In genomic region chr1:104848256-104848919, GRCm38 (mm10) we compare ENCODE assay signal across 18 mouse cellular contexts.
DNase-seq lines count a peak whose midpoint lies in the region; ATAC-seq lines count a peak whose summit lies in the region.
"Had no signal": no experiment of that assay in that cellular context is flagged by ENCODE, and none has a peak within 500 bp of the region (broad histone marks: within the 10 kb centered on the region; RNA-seq: fewer than 3 reads in every experiment).

No protein-coding gene starts in this region.

- H3K36me3 ChIP-seq in neural tube, embryonic 12.5 days = no peaks in the 10 kb centered on the region
- H3K36me3 ChIP-seq in neural tube, embryonic 15.5 days = no peaks in the 10 kb centered on the region
- H3K36me3 ChIP-seq in kidney, embryonic 15.5 days = no peaks in the 10 kb centered on the region
- H3K36me3 ChIP-seq: embryonic facial prominence, embryonic 12.5 days; G1E; heart, embryonic 13.5 days; limb, embryonic 15.5 days had no signal

- H3K4me3 ChIP-seq in neural tube, embryonic 12.5 days = no peak overlapping the region
- no peak overlapping the region for H3K4me3 ChIP-seq in neural tube, embryonic 15.5 days (replicated peaks)
- no peak overlapping the region for H3K4me3 ChIP-seq in kidney, embryonic 15.5 days (replicated peaks)
- H3K4me3 ChIP-seq: embryonic facial prominence, embryonic 12.5 days; heart, embryonic 13.5 days; limb, embryonic 15.5 days had no signal

- no peaks in the 10 kb centered on the region for H3K27me3 ChIP-seq in neural tube, embryonic 12.5 days (replicated peaks)
- no peaks in the 10 kb centered on the region for H3K27me3 ChIP-seq in neural tube, embryonic 15.5 days (replicated peaks)
- no peaks in the 10 kb centered on the region for H3K27me3 ChIP-seq in kidney, embryonic 15.5 days
- H3K27me3 ChIP-seq: embryonic facial prominence, embryonic 12.5 days; heart, embryonic 13.5 days; limb, embryonic 15.5 days had no signal

- WGBS in neural tube, embryonic 12.5 days = 25% methylated on average over 2 of the region's 2 CpGs
- WGBS in neural tube, embryonic 15.5 days = 22% methylated on average over 2 of the region's 2 CpGs
- WGBS in kidney, embryonic 15.5 days = 72% methylated on average over 2 of the region's 2 CpGs

- H3K4me1 ChIP-seq in neural tube, embryonic 12.5 days = no peaks in the 10 kb centered on the region
- no peaks in the 10 kb centered on the region for H3K4me1 ChIP-seq in neural tube, embryonic 15.5 days
- no peaks in the 10 kb centered on the region for H3K4me1 ChIP-seq in kidney, embryonic 15.5 days
- H3K4me1 ChIP-seq: embryonic facial prominence, embryonic 12.5 days; heart, embryonic 13.5 days; limb, embryonic 15.5 days had no signal

- no peak overlapping the region for H3K27ac ChIP-seq in neural tube, embryonic 12.5 days
- H3K27ac ChIP-seq in neural tube, embryonic 15.5 days (replicated peaks) = no peak overlapping the region
- no peak overlapping the region for H3K27ac ChIP-seq in kidney, embryonic 15.5 days
- H3K27ac ChIP-seq: embryonic facial prominence, embryonic 12.5 days; heart, embryonic 13.5 days; limb, embryonic 15.5 days had no signal

- H3K9ac ChIP-seq in neural tube, embryonic 12.5 days = no peak overlapping the region
- H3K9ac ChIP-seq in neural tube, embryonic 15.5 days (replicated peaks) = no peak overlapping the region
- no peak overlapping the region for H3K9ac ChIP-seq in kidney, embryonic 15.5 days
- H3K9ac ChIP-seq: embryonic facial prominence, embryonic 12.5 days; heart, embryonic 13.5 days; limb, embryonic 15.5 days had no signal

- no peaks in the 10 kb centered on the region for H3K9me3 ChIP-seq in neural tube, embryonic 12.5 days
- no peaks in the 10 kb centered on the region for H3K9me3 ChIP-seq in neural tube, embryonic 15.5 days (replicated peaks)
- H3K9me3 ChIP-seq in kidney, embryonic 15.5 days (replicated peaks) = no peaks in the 10 kb centered on the region
- H3K9me3 ChIP-seq: embryonic facial prominence, embryonic 12.5 days; heart, embryonic 13.5 days; limb, embryonic 15.5 days had no signal

- ATAC-seq in neural tube, embryonic 12.5 days (ENCODE audit: low FRiP score, low read depth) = peak; percentile 33; the same call in 1 of the 2 replicates
- no peak for ATAC-seq in neural tube, embryonic 15.5 days (ENCODE audit: low FRiP score)
- ATAC-seq in inflammation-experienced regulatory T-cells, adult 6 months = no peak
- no peak for ATAC-seq in kidney, embryonic 15.5 days (replicated peaks; ENCODE audit: low FRiP score)
- ATAC-seq: CD4-positive, CD25-positive, alpha-beta regulatory T cell, adult 4 months had no signal

- peak; percentile 14 for DNase-seq in cerebellum, adult 9-10 months
- no peak for DNase-seq in cerebellum, adult 8-10 months
- DNase-seq in mesoderm, embryonic 11.5 days (ENCODE audit: low read depth, low spot score) = peak; percentile 12
- DNase-seq in liver = no peak
- DNase-seq: heart, postnatal 36 days; kidney, adult 11 months; kidney, postnatal 14 days; lung, adult 18-20 months; right cerebral cortex, postnatal 25 days had no signal

- no peak overlapping the region for H3K4me2 ChIP-seq in neural tube, embryonic 12.5 days (replicated peaks)
- H3K4me2 ChIP-seq in neural tube, embryonic 15.5 days = no peak overlapping the region
- H3K4me2 ChIP-seq in kidney, embryonic 15.5 days = no peak overlapping the region
- H3K4me2 ChIP-seq: embryonic facial prominence, embryonic 12.5 days; heart, embryonic 13.5 days; limb, embryonic 15.5 days had no signal

Comparison
In these comparisons a context has a peak if more than half of its experiments do, and no peak if none do; other contexts are left out.
1. DNase-seq: peak in cerebellum, adult 9-10 months (single experiment) and mesoderm, embryonic 11.5 days (single experiment); none in cerebellum, adult 8-10 months (single experiment) and liver (single experiment).